23 mouse cellular contexts compared by ENCODE assay signal in genomic region chr2:143912199-143912598, GRCm38 (mm10). TPM values are rescaled to one million over a fixed set of nuclear protein-coding genes. Genes with fewer than 3 reads are reported as not detected.
DNase-seq lines count a peak whose midpoint lies in the region; ATAC-seq and TF ChIP-seq lines count a peak whose summit lies in the region.
"Had no signal": no experiment of that assay in that cellular context is flagged by ENCODE, and none has a peak within 500 bp of the region (broad histone marks: within the 10 kb centered on the region; RNA-seq: fewer than 3 reads in every experiment).

No protein-coding gene starts in this region.

- TF ChIP-seq CTCF in G1E (IDR thresholded peaks at IDR 0.05; ENCODE audit: low read depth, low read length): no peak
- TF ChIP-seq CTCF in stomach, postnatal 0 days (IDR thresholded peaks at IDR 0.05; ENCODE audit: low read depth): no peak

- no peak for TF ChIP-seq EP300 in stomach, postnatal 0 days (optimal IDR thresholded peaks at IDR 0.05)

- WGBS in liver, embryonic 13.5 days (ENCODE audit: insufficient replicate concordance): 63% methylated on average over 2 of the region's 2 CpGs
- WGBS in liver, embryonic 11.5 days: 87% methylated on average over 2 of the region's 2 CpGs
- 68% methylated on average over 2 of the region's 2 CpGs for whole genome bisulfite sequencing in stomach, postnatal 0 days
- WGBS in hindbrain, embryonic 12.5 days: 94% methylated on average over 2 of the region's 2 CpGs

- H3K9me3 ChIP-seq in liver, embryonic 13.5 days (replicated peaks): no peaks in the 10 kb centered on the region
- no peaks in the 10 kb centered on the region for H3K9me3 ChIP-seq in liver, embryonic 11.5 days (ENCODE audit: control insufficient read depth, low read length)
- no peaks in the 10 kb centered on the region for H3K9me3 ChIP-seq in G1E (replicated peaks)
- no peaks in the 10 kb centered on the region for H3K9me3 ChIP-seq in stomach, postnatal 0 days (ENCODE audit: control insufficient read depth, low read length)
- H3K9me3 ChIP-seq in hindbrain, embryonic 12.5 days (replicated peaks): no peaks in the 10 kb centered on the region
- H3K9me3 ChIP-seq: embryonic facial prominence, embryonic 12.5 days; embryonic facial prominence, embryonic 15.5 days; forebrain, embryonic 12.5 days; forebrain, embryonic 15.5 days; hindbrain, embryonic 13.5 days had no signal

- 0 out of 2 replicates have a peak, but pooled peaks cover 5% of the 10 kb centered on the region for H3K27me3 ChIP-seq in liver, embryonic 13.5 days
- no peaks in the 10 kb centered on the region for H3K27me3 ChIP-seq in liver, embryonic 11.5 days (replicated peaks; ENCODE audit: control insufficient read depth, insufficient read depth, low read length)
- H3K27me3 ChIP-seq in G1E (ENCODE audit: insufficient read depth, low read length): no peaks in the 10 kb centered on the region
- H3K27me3 ChIP-seq in stomach, postnatal 0 days (ENCODE audit: control insufficient read depth, insufficient read depth, low read length): no peaks in the 10 kb centered on the region
- H3K27me3 ChIP-seq in hindbrain, embryonic 12.5 days: no peaks in the 10 kb centered on the region
- H3K27me3 ChIP-seq: embryonic facial prominence, embryonic 12.5 days; embryonic facial prominence, embryonic 15.5 days; forebrain, embryonic 12.5 days; forebrain, embryonic 15.5 days; hindbrain, embryonic 13.5 days had no signal

- peaks cover 48% of the 10 kb centered on the region for H3K4me1 ChIP-seq in liver, embryonic 13.5 days (replicated peaks)
- H3K4me1 ChIP-seq in liver, embryonic 11.5 days (replicated peaks; ENCODE audit: control insufficient read depth, insufficient read depth, low read length): peaks cover 4% of the 10 kb centered on the region
- peaks cover 42% of the 10 kb centered on the region for H3K4me1 ChIP-seq in G1E (ENCODE audit: insufficient read depth, low read depth, low read length)
- no peaks in the 10 kb centered on the region for H3K4me1 ChIP-seq in stomach, postnatal 0 days (replicated peaks; ENCODE audit: control insufficient read depth, insufficient read depth)
- peaks cover 11% of the 10 kb centered on the region for H3K4me1 ChIP-seq in hindbrain, embryonic 12.5 days

- peak overlapping the region; percentile 8; the same call in 1 of the 2 replicates for H3K4me2 ChIP-seq in liver, embryonic 13.5 days
- no peak overlapping the region for H3K4me2 ChIP-seq in liver, embryonic 11.5 days
- H3K4me2 ChIP-seq in stomach, postnatal 0 days (replicated peaks; ENCODE audit: low read depth): no peak overlapping the region
- no peak overlapping the region for H3K4me2 ChIP-seq in hindbrain, embryonic 12.5 days (replicated peaks)
- H3K4me2 ChIP-seq: embryonic facial prominence, embryonic 12.5 days; embryonic facial prominence, embryonic 15.5 days; forebrain, embryonic 12.5 days; forebrain, embryonic 15.5 days; heart, embryonic 11.5 days; hindbrain, embryonic 13.5 days had no signal

- H3K36me3 ChIP-seq in liver, embryonic 13.5 days: no peaks in the 10 kb centered on the region
- no peaks in the 10 kb centered on the region for H3K36me3 ChIP-seq in liver, embryonic 11.5 days (ENCODE audit: control insufficient read depth, insufficient read depth, low read length)
- no peaks in the 10 kb centered on the region for H3K36me3 ChIP-seq in G1E (replicated peaks)
- H3K36me3 ChIP-seq in stomach, postnatal 0 days (ENCODE audit: control insufficient read depth, insufficient read depth, low read length): no peaks in the 10 kb centered on the region
- H3K36me3 ChIP-seq in hindbrain, embryonic 12.5 days: no peaks in the 10 kb centered on the region
- H3K36me3 ChIP-seq: embryonic facial prominence, embryonic 12.5 days; embryonic facial prominence, embryonic 15.5 days; forebrain, embryonic 12.5 days; forebrain, embryonic 15.5 days; hindbrain, embryonic 13.5 days had no signal

- no peak overlapping the region for H3K4me3 ChIP-seq in liver, embryonic 13.5 days (replicated peaks)
- no peak overlapping the region for H3K4me3 ChIP-seq in liver, embryonic 11.5 days (ENCODE audit: low read depth, low read length)
- H3K4me3 ChIP-seq in G1E (ENCODE audit: low read depth, low read length): no peak overlapping the region
- no peak overlapping the region for H3K4me3 ChIP-seq in stomach, postnatal 0 days (ENCODE audit: low read depth, low read length)
- no peak overlapping the region for H3K4me3 ChIP-seq in hindbrain, embryonic 12.5 days
- H3K4me3 ChIP-seq: embryonic facial prominence, embryonic 12.5 days; embryonic facial prominence, embryonic 15.5 days; forebrain, embryonic 12.5 days; forebrain, embryonic 15.5 days; heart, adult 2 months; hindbrain, embryonic 13.5 days had no signal

- no peak for ATAC-seq in liver, embryonic 13.5 days (ENCODE audit: low read depth)
- no peak for ATAC-seq in liver, embryonic 11.5 days (replicated peaks; ENCODE audit: low FRiP score)
- ATAC-seq in G1E (ENCODE audit: extremely low read depth, insufficient number of reproducible peaks, low FRiP score, poor library complexity, severe bottlenecking): peak; percentile 54
- ATAC-seq in stomach, postnatal 0 days (ENCODE audit: low FRiP score, low TSS enrichment): no peak; the same call in 1 of the 2 replicates
- ATAC-seq in hindbrain, embryonic 12.5 days (ENCODE audit: low FRiP score): no peak
- ATAC-seq: activated CD4-positive, CD25-positive, alpha-beta regulatory T cell, adult 4 months; CD4-positive, CD25-positive, alpha-beta regulatory T cell, adult 4 months; forebrain, embryonic 15.5 days; hindbrain, embryonic 16.5 days had no signal

- H3K9ac ChIP-seq in liver, embryonic 13.5 days: no peak overlapping the region
- no peak overlapping the region for H3K9ac ChIP-seq in liver, embryonic 11.5 days (ENCODE audit: low read depth, low read length)
- no peak overlapping the region for H3K9ac ChIP-seq in stomach, postnatal 0 days (ENCODE audit: low read length)
- no peak overlapping the region for H3K9ac ChIP-seq in hindbrain, embryonic 12.5 days
- H3K9ac ChIP-seq: embryonic facial prominence, embryonic 12.5 days; embryonic facial prominence, embryonic 15.5 days; forebrain, embryonic 12.5 days; forebrain, embryonic 15.5 days; hindbrain, embryonic 13.5 days had no signal

- H3K27ac ChIP-seq in liver, embryonic 13.5 days: peak overlapping the region; percentile 20
- no peak overlapping the region for H3K27ac ChIP-seq in liver, embryonic 11.5 days (ENCODE audit: low read depth, low read length)
- no peak overlapping the region for H3K27ac ChIP-seq in stomach, postnatal 0 days (replicated peaks)
- no peak overlapping the region for H3K27ac ChIP-seq in hindbrain, embryonic 12.5 days
- H3K27ac ChIP-seq: embryonic facial prominence, embryonic 12.5 days; embryonic facial prominence, embryonic 15.5 days; forebrain, embryonic 12.5 days; forebrain, embryonic 15.5 days; heart, adult 2 months; hindbrain, embryonic 13.5 days had no signal

- DNase-seq in liver, embryonic 13.5 days: no peak
- DNase-seq in liver, embryonic 11.5 days (ENCODE audit: low spot score): no peak
- no peak for DNase-seq in G1E (ENCODE audit: low spot score)
- DNase-seq in c-Kit-negative CD71-positive TER-119-positive erythroid progenitor cells, embryonic 14.5 days (ENCODE audit: low read depth, low spot score): peak; percentile 24
- no peak for DNase-seq in stomach, postnatal 0 days (ENCODE audit: low spot score)
- DNase-seq: adrenal gland, adult 8-10 months; adrenal gland, postnatal 25 days; cerebellum, adult 18-20 months; cerebellum, adult 9-10 months; cerebellum, postnatal 14 days; gastrocnemius, postnatal 25 days; heart, adult 2 months had no signal

RNA-seq across cellular contexts. Expression of gene Dstn, which starts 2.9 kb away (rescaled TPM):
- 138 and 162 TPM in 2 replicates for polyA plus RNA-seq in liver, embryonic 13.5 days (2015; fragmentation: Nextera tagmentation; extraction: Ambion mirVana)
- 241 and 242 TPM in 2 replicates for polyA plus RNA-seq in liver, embryonic 11.5 days (2014; fragmentation: Nextera tagmentation; extraction: Ambion mirVana)
- 51.3 and 59.6 TPM in 2 replicates for total RNA-seq in G1E (2014; fragmentation: Nextera tagmentation)
- 94.2 and 97.9 TPM in 2 replicates for total RNA-seq in G1E (2017)
- polyA plus RNA-seq in G1E (2012): 2.5 and 7.8 TPM in 2 replicates
- polyA plus RNA-seq in stomach, postnatal 0 days (2015; fragmentation: Nextera tagmentation; extraction: Ambion mirVana): 968 and 971 TPM in 2 replicates
- polyA plus RNA-seq in hindbrain, embryonic 12.5 days (2016; fragmentation: Nextera tagmentation; extraction: Ambion mirVana): 376 and 396 TPM in 2 replicates

RNA-seq across cellular contexts. Expression of gene Bfsp1, which starts 49.2 kb away (rescaled TPM):
- 0.16 and 0.20 TPM in 2 replicates for polyA plus RNA-seq in liver, embryonic 13.5 days (2015; fragmentation: Nextera tagmentation; extraction: Ambion mirVana)
- 0.45 and 0.96 TPM in 2 replicates for polyA plus RNA-seq in liver, embryonic 11.5 days (2014; fragmentation: Nextera tagmentation; extraction: Ambion mirVana)
- not detected in 2 replicates for total RNA-seq in G1E (2014; fragmentation: Nextera tagmentation)
- total RNA-seq in G1E (2017): 0.05 and 0.12 TPM in 2 replicates
- not detected in 2 replicates for polyA plus RNA-seq in G1E (2012)
- 1.5 and 1.6 TPM in 2 replicates for polyA plus RNA-seq in stomach, postnatal 0 days (2015; fragmentation: Nextera tagmentation; extraction: Ambion mirVana)
- 2.3 and 2.4 TPM in 2 replicates for polyA plus RNA-seq in hindbrain, embryonic 12.5 days (2016; fragmentation: Nextera tagmentation; extraction: Ambion mirVana)
- total RNA-seq: hematopoietic stem cell, adult 5-6 weeks had no signal
- polyA plus RNA-seq: CD4-positive, CD25-positive, alpha-beta regulatory T cell, adult 4 months had no signal

Comparison
In these comparisons a context has a peak if more than half of its experiments do, and no peak if none do; other contexts are left out.
1. RNA of gene Dstn, which starts 2.9 kb away (polyA plus RNA-seq): 968 to 971 TPM in stomach, postnatal 0 days, 376 to 396 TPM in hindbrain, embryonic 12.5 days, 241 to 242 TPM in liver, embryonic 11.5 days and 138 to 162 TPM in liver, embryonic 13.5 days; 2.5 to 7.8 TPM in G1E; every median in the first group is over 10 times any median in the second.